Mouse (Mus musculus) liver, embryonic 14.5 days (tissue): Measurements from ENCODE around the gene Calr4. TPM values are rescaled to one million over a fixed set of nuclear protein-coding genes. Genes with fewer than 3 reads are reported as not detected.

Experiments
- ATAC-seq: fragments of 200-750 bp; cut with Nextera tagmentation; 2 replicates; pipeline ENCODE4 v1.8.0; 2017; ENCODE audit warnings: moderate number of reproducible peaks, mild to moderate bottlenecking, moderate library complexity; ENCODE audit not compliant: insufficient read depth
- DNase-seq, 3 experiments: peaks; one replicate each; pipeline ENCODE4 v3.0.0-alpha.2; 2012 to 2013; ENCODE audit warnings: low read depth in 3 of 3, low spot score in 3 of 3
- H3K27ac ChIP-seq: fragments of 300-500 bp; sonication (generic); 2 replicates; pipeline ENCODE4 v1.5.1; 2014; ENCODE audit warnings: moderate library complexity, mild to moderate bottlenecking, control low read depth, inconsistent platforms
- H3K27me3 ChIP-seq: fragments of 300-500 bp; sonication (generic); 2 replicates; pipeline ENCODE4 v1.6.1; 2014; ENCODE audit warnings: mild to moderate bottlenecking, low read length, moderate library complexity; ENCODE audit not compliant: control insufficient read depth, insufficient read depth
- H3K36me3 ChIP-seq: fragments of 300-500 bp; sonication (generic); replicated peaks from 2 replicates; pipeline ENCODE4 v1.6.1; 2014; ENCODE audit warnings: low read depth; ENCODE audit not compliant: control insufficient read depth, insufficient read depth
- H3K4me1 ChIP-seq, 2 experiments: fragments of 200-500 bp in 1 of 2; fragments of 300-500 bp in 1 of 2; sonication (generic) in 1 of 2; replicated peaks; 2 replicates each; pipeline ENCODE4 v1.6.1; 2012 to 2014; ENCODE audit warnings: antibody characterized with exemption in 1 of 2, inconsistent platforms in 1 of 2, low read length in 1 of 2; ENCODE audit not compliant: control insufficient read depth in 2 of 2, insufficient read depth in 2 of 2
- H3K4me2 ChIP-seq: fragments of 300-500 bp; sonication (generic); 2 replicates; pipeline ENCODE4 v1.6.1; 2014; ENCODE audit warnings: low read depth, mild to moderate bottlenecking, control low read depth, moderate library complexity
- H3K4me3 ChIP-seq, 2 experiments: fragments of 200-500 bp in 1 of 2; fragments of 300-500 bp in 1 of 2; sonication (generic) in 1 of 2; 2 replicates each; pipeline ENCODE4 v1.5.1; 2012 to 2014; ENCODE audit warnings: low read depth in 2 of 2, low read length in 2 of 2, mild to moderate bottlenecking in 2 of 2, control low read depth in 1 of 2, inconsistent platforms in 1 of 2, moderate library complexity in 1 of 2; ENCODE audit not compliant: insufficient read depth in 1 of 2
- H3K9ac ChIP-seq: fragments of 300-500 bp; sonication (generic); replicated peaks from 2 replicates; pipeline ENCODE4 v1.6.1; 2014; ENCODE audit warnings: mild to moderate bottlenecking, control low read depth, moderate library complexity
- H3K9me3 ChIP-seq: fragments of 300-500 bp; sonication (generic); 2 replicates; pipeline ENCODE4 v1.6.1; 2016; ENCODE audit warnings: low read length, mixed read lengths; ENCODE audit not compliant: control insufficient read depth
- CTCF ChIP-seq: IDR thresholded peaks from 2 replicates; pipeline ENCODE4 v1.5.1; 2016; ENCODE audit warnings: antibody characterized with exemption, low read depth, control low read depth
- EP300 ChIP-seq: IDR thresholded peaks from 2 replicates; pipeline ENCODE4 v1.6.1; 2016; ENCODE audit warnings: antibody characterized with exemption, low read depth
- WGBS: fragments of 180-500 bp; shearing (Covaris S2); extraction: QIAGEN DNeasy Blood & Tissue Kit; methylation state at CpG from one replicate; pipeline ENCODE4 v1.1.7; 2014; ENCODE audit not compliant: insufficient replicate concordance; 5-methylcytosine and 5-hydroxymethylcytosine counted together
- polyA plus RNA-seq, 2 experiments: library from polyadenylated mRNA; depleted of rRNA in 1 of 2; stranded (reverse) in 1 of 2; unstranded in 1 of 2; fragments of >200 nt; fragmentation: Nextera tagmentation in 1 of 2; extraction: Ambion mirVana in 1 of 2; gene quantifications; 2 replicates each; pipeline versions ENCODE4 v1.2.1 to v1.2.3; 2012 to 2014

Gene Calr4
- polyA plus RNA-seq, 2 experiments: 0.03 TPM; not detected in 1

GRCm38 (mm10) chr4:109222001-109222400 lies 12.3 kb upstream of the Calr4 start:
- DNase-seq: no peak
- ATAC-seq: no peak
- H3K9me3 ChIP-seq: no peaks in the 10 kb centered on the region
- H3K36me3 ChIP-seq: no peaks in the 10 kb centered on the region
- no peak overlapping the region for H3K9ac ChIP-seq
- TF ChIP-seq CTCF (no peak), EP300 (no peak)
- no peak overlapping the region for H3K27ac ChIP-seq
- no peak overlapping the region for H3K4me2 ChIP-seq
- no peaks in the 10 kb centered on the region for H3K4me1 ChIP-seq
- no peaks in the 10 kb centered on the region for H3K27me3 ChIP-seq
- WGBS: 53% methylated on average over 3 of the region's 3 CpGs
- no peak overlapping the region for H3K4me3 ChIP-seq

DNA sequence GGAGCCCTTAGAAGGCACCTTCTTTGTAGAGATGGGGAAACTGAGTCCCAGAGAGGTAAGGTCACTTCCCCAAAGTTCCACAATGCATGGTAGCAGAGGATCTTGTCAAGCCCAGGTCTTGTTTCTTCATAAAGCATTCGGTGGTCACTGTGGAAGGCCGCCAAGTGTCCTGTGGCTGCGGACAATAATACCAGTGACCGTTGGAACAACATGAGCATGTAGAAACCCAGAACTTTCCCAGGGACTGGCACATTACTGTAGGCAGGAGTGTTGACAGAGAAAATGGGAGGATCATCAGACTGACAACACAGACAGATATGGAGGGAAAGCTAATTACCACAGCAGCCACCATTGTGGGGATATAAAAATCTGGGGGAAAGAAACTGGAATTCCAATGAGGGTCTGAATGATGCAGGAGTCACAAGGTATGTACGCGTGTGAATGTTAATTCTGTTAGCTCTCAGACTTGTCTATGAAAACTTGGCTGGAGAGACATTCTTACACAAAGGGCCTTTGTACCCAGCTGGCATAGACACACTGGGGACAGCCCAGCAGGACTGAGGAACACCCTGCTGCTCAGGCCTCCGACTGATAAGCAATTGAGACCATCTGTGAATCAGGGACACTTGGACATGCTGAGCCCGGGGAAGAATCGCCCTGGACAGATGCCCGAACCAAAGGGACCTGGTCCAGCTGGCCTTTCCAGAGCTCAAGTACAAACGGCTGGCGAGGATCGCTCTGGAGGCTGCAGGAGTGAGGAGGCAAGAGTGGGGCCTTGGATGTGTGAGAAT lies 9.3 kb upstream of the Calr4 start:
- TF ChIP-seq CTCF: no peak
- no peak for TF ChIP-seq EP300
- no peak overlapping the region for H3K27ac ChIP-seq
- ATAC-seq (no peak), DNase-seq (no peak)
- peaks cover 0 to 2% of the 10 kb centered on the region in 2 experiments; a peak in 1 of 4 replicates for H3K4me1 ChIP-seq
- H3K9ac ChIP-seq: no peak overlapping the region
- no peaks in the 10 kb centered on the region for H3K27me3 ChIP-seq
- no peaks in the 10 kb centered on the region for H3K36me3 ChIP-seq
- no peaks in the 10 kb centered on the region for H3K9me3 ChIP-seq
- no peak overlapping the region for H3K4me3 ChIP-seq
- 74% methylated on average over 13 of the region's 13 CpGs for WGBS
- H3K4me2 ChIP-seq: no peak overlapping the region

GRCm38 (mm10) chr4:109225606-109226005 lies 8.7 kb upstream of the Calr4 start:
- H3K9me3 ChIP-seq: no peaks in the 10 kb centered on the region
- no peak for TF ChIP-seq EP300
- TF ChIP-seq CTCF: no peak
- no peak overlapping the region for H3K4me2 ChIP-seq
- no peaks in the 10 kb centered on the region for H3K27me3 ChIP-seq
- H3K36me3 ChIP-seq: no peaks in the 10 kb centered on the region
- ATAC-seq: no peak
- 63% methylated on average over 6 of the region's 6 CpGs for WGBS
- H3K27ac ChIP-seq: no peak overlapping the region
- peaks cover 0 to 3% of the 10 kb centered on the region in 2 experiments; a peak in 1 of 4 replicates for H3K4me1 ChIP-seq
- DNase-seq: no peak
- H3K4me3 ChIP-seq: no peak overlapping the region
- H3K9ac ChIP-seq: no peak overlapping the region

DNA sequence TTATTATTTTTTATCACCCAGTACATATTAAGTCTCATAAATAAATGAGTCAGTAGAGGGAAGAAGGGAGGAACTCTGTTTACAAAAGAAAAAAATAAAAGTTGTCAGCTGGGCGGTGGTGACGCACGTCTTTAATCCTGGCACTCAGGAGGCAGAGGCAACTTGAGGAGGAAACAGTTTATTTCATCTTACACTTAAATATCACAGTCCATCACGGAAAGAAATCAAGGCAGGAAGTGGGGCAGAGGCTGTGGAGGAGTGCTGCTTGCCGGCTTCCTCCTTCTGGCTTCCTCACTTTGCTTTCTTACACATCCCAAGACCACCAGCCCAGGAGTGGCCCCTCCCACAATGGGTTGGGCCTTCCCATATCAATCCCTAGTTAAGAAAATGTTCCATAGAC lies 8.2 kb upstream of the Calr4 start:
- no peak overlapping the region for H3K27ac ChIP-seq
- no peak for TF ChIP-seq CTCF
- no peak for TF ChIP-seq EP300
- H3K4me1 ChIP-seq: peaks cover 0 to 3% of the 10 kb centered on the region in 2 experiments; a peak in 1 of 4 replicates
- ATAC-seq (no peak), DNase-seq (no peak)
- no peak overlapping the region for H3K4me2 ChIP-seq
- no peak overlapping the region for H3K4me3 ChIP-seq
- WGBS: 32% methylated on average over 5 of the region's 5 CpGs
- no peaks in the 10 kb centered on the region for H3K9me3 ChIP-seq
- H3K9ac ChIP-seq: no peak overlapping the region
- H3K27me3 ChIP-seq: no peaks in the 10 kb centered on the region
- H3K36me3 ChIP-seq: no peaks in the 10 kb centered on the region

- Histone ChIP-seq H3K9ac (no peak overlapping the region), H3K9me3 (no peaks in the 10 kb centered on the region), H3K4me1 (peaks cover 0 to 3% of the 10 kb centered on the region in 2 experiments; a peak in 1 of 4 replicates), H3K4me2 (no peak overlapping the region), H3K36me3 (no peaks in the 10 kb centered on the region), H3K27me3 (no peaks in the 10 kb centered on the region), H3K4me3 (no peak overlapping the region), H3K27ac (no peak overlapping the region)
- TF ChIP-seq EP300: no peak
- TF ChIP-seq CTCF: no peak
- 42% methylated on average over 7 of the region's 7 CpGs for WGBS
- DNase-seq (no peak), ATAC-seq (no peak)
These were observed 4.5 kb upstream of the Calr4 start for GRCm38 (mm10) chr4:109229766-109230279.
